Mouse (Mus musculus): ENCODE measurements at regions not wholly inside any gene's neighbourhood (a gene's known extent, or its start where the extent isn't known, plus 50 kb on each side); places are given as distances from the start of the nearest gene placed in this dataset.

GRCm38 (mm10) chr16:48028626-48029025 is 254.9 kb upstream of the Dppa4 start:
- intact Hi-C loops (cut with DNase I): no loop called here
- DNase-seq (ENCODE audit: low spot score in 2 of 2): no peak

- intact Hi-C loops (cut with DNase I): no loop called here
- peak in 1 of 2 experiments; percentile 1 for DNase-seq (ENCODE audit: low spot score in 2 of 2)
Observed at GRCm38 (mm10) chr16:48050853-48051252, 232.7 kb upstream of the Dppa4 start.

GRCm38 (mm10) chr16:48074879-48075278 is 208.7 kb upstream of the Dppa4 start:
- no peak for DNase-seq (ENCODE audit: low spot score in 2 of 2)
- intact Hi-C loops (cut with DNase I): loop anchor here (10.0 kb wide), 1 partner anchor 1220 kb away; no protein-coding TSS in a partner anchor

Measured in left cerebral cortex, postnatal 25 days (tissue).